Mouse (Mus musculus) spleen, adult 2 months (tissue): ENCODE data around the gene Fancf.

Experiments
- CTCF ChIP-seq: fragments of 200-500 bp; IDR thresholded peaks from 2 replicates; pipeline ENCODE4 v1.5.1; 2011; ENCODE audit warnings: mild to moderate bottlenecking, inconsistent platforms; ENCODE audit not compliant: insufficient read depth, insufficient read length, insufficient replicate concordance; ENCODE audit errors: extremely low read depth
- POLR2A ChIP-seq: fragments of 200-500 bp; IDR thresholded peaks from 2 replicates; pipeline ENCODE4 v1.6.1; 2011; ENCODE audit warnings: low read depth, low read length, inconsistent platforms

GRCm38 (mm10) chr7:51879136-51879723 is 17.2 kb upstream of the Fancf start:
- TF ChIP-seq CTCF, result no peak
- no peak for TF ChIP-seq POLR2A
